Comparison of ENCODE assay signal across 18 mouse cellular contexts in the genomic region with DNA sequence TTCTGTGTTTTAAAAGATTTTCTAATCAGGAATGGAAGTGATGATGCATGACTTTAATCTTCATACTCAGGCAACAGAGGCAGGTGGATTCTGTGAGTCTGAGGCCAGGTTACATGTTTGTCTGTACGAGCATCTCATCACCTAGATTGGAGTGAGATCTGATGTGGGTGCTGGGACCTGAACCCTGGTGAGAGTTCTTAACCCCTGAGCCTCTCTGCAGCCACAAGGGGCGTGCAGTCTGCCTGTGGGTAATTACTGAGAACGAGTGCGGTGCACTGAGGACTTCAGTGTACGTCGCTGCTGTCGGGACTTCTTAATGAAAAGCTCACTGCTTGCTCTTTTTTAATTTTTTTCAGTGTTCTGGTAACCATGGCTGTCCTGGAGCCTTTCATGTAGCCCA.
"Had no signal": no experiment of that assay in that cellular context is flagged by ENCODE, and none has a peak within 500 bp of the region (broad histone marks: within the 10 kb centered on the region; RNA-seq: fewer than 3 reads in every experiment).

No protein-coding gene starts in this region.

- H3K27me3 ChIP-seq: midbrain, embryonic 12.5 days; neural tube, embryonic 13.5 days; neural tube, embryonic 15.5 days had no signal

- ATAC-seq: midbrain, embryonic 16.5 days had no signal

- H3K9ac ChIP-seq: lung, embryonic 14.5 days; midbrain, embryonic 12.5 days; neural tube, embryonic 13.5 days; neural tube, embryonic 15.5 days had no signal

- H3K9me3 ChIP-seq: midbrain, embryonic 10.5 days; midbrain, embryonic 12.5 days; neural tube, embryonic 13.5 days; neural tube, embryonic 15.5 days had no signal

- H3K27ac ChIP-seq: midbrain, embryonic 10.5 days; midbrain, embryonic 12.5 days; neural tube, embryonic 13.5 days; neural tube, embryonic 15.5 days had no signal

- H3K4me2 ChIP-seq: lung, embryonic 14.5 days; midbrain, embryonic 12.5 days; neural tube, embryonic 13.5 days; neural tube, embryonic 15.5 days had no signal

- H3K4me1 ChIP-seq: neural tube, embryonic 15.5 days had no signal

- H3K4me3 ChIP-seq: midbrain, embryonic 10.5 days; midbrain, embryonic 12.5 days; myocyte; neural tube, embryonic 13.5 days; neural tube, embryonic 15.5 days had no signal

- DNase-seq: lung, embryonic 14.5 days; lung, postnatal 10 days; lung, postnatal 4 days; midbrain, embryonic 14.5 days; retina, postnatal 1 day; right cerebral cortex, adult 18-20 months; right cerebral cortex, postnatal 25 days; right cerebral cortex, postnatal 4 days; spleen, adult 18-20 months; thymus, adult 18-20 months; thymus, postnatal 14 days; thymus, postnatal 36 days had no signal
